Mouse (Mus musculus): ENCODE measurements around the gene Gatb. TPM values are rescaled to one million over a fixed set of nuclear protein-coding genes. Genes with fewer than 3 reads are reported as not detected.
A peak's percentile ranks its signal among the peaks of the same experiment; 100 is the strongest.
"Not testable (repeated sequence)": the region's sequence is repeated elsewhere in the genome, so short reads cannot be mapped to it uniquely, and the experiment has no call there.

The Gatb gene
- polyA plus RNA-seq, 1 experiment from 2014 or later, result 21.5 TPM

DNA sequence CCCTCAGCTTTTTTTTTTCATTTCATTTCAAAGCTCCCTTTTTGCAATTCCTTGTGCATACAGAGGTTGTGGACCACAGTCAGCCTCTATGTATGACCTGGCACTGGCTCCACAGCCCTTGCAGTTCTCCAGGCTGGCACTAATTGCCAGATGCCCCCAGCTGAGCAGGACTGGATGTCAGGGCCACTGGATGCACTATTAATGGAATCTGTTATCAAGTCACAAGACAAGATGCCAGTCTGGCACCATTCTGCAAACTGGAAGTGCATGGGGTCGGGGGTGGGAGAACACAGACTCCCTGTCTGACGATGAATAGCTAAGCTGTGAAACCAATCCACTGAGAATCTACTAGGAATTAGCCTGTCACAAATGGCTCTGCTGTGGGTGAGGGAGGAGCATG is 22.6 kb upstream of the Gatb start:
- Histone ChIP-seq H3K27me3 (replicated peaks; ENCODE audit: control insufficient read depth, insufficient read depth, low read length) (no peaks in the 10 kb centered on the region), H3K4me3 (ENCODE audit: low read depth, low read length) (no peak overlapping the region), H3K27ac (ENCODE audit: low read depth, low read length) (no peak overlapping the region), H3K36me3 (ENCODE audit: control insufficient read depth, insufficient read depth, low read length) (no peaks in the 10 kb centered on the region), H3K9me3 (replicated peaks; ENCODE audit: control insufficient read depth, low read length) (no peaks in the 10 kb centered on the region), H3K4me2 (ENCODE audit: low read length) (no peak overlapping the region), H3K4me1 (ENCODE audit: control insufficient read depth, insufficient read depth, low read length) (no peaks in the 10 kb centered on the region), H3K9ac (ENCODE audit: low read length) (no peak overlapping the region)
- ATAC-seq (no peak), DNase-seq (ENCODE audit: low spot score) (no peak)
- 40% methylated on average over 2 of the region's 2 CpGs for WGBS

DNA sequence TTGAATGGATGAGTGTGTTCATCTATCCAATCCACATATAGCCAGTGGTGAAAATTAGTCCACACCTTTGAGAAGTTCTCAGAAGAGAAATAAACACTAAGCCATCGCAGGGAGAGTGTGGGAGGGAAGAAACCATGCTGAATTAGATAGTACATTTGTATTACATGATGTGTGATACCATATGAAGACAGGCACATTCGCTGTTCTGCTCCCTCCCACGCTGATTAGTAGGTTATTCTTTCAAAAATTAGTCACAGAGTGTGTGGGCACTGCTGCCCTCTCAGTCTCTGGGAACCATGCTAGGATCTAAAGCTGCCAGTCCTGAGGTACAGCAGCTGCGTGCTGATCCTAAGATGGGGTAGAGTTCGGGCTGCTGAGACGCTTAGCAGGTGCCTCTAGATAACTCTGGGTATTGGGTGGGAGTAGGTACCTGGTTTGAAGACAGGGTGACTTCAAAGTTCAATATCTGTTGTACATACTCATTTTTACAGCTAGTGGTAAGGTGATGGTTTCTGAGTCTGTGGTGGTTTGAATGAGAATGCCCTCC is 20.1 kb upstream of the Gatb start:
- no peaks in the 10 kb centered on the region for H3K27me3 ChIP-seq (replicated peaks; ENCODE audit: control insufficient read depth, insufficient read depth, low read length)
- no peak overlapping the region for H3K27ac ChIP-seq (ENCODE audit: low read depth, low read length)
- H3K4me2 ChIP-seq (ENCODE audit: low read length), result no peak overlapping the region
- ATAC-seq (no peak), DNase-seq (ENCODE audit: low spot score) (no peak)
- H3K4me1 ChIP-seq (ENCODE audit: control insufficient read depth, insufficient read depth, low read length), result no peaks in the 10 kb centered on the region
- H3K4me3 ChIP-seq (ENCODE audit: low read depth, low read length), result no peak overlapping the region
- H3K36me3 ChIP-seq (ENCODE audit: control insufficient read depth, insufficient read depth, low read length), result no peaks in the 10 kb centered on the region
- WGBS, result 91% methylated on average over 6 of the region's 6 CpGs
- no peaks in the 10 kb centered on the region for H3K9me3 ChIP-seq (replicated peaks; ENCODE audit: control insufficient read depth, low read length)
- no peak overlapping the region for H3K9ac ChIP-seq (ENCODE audit: low read length)

DNA sequence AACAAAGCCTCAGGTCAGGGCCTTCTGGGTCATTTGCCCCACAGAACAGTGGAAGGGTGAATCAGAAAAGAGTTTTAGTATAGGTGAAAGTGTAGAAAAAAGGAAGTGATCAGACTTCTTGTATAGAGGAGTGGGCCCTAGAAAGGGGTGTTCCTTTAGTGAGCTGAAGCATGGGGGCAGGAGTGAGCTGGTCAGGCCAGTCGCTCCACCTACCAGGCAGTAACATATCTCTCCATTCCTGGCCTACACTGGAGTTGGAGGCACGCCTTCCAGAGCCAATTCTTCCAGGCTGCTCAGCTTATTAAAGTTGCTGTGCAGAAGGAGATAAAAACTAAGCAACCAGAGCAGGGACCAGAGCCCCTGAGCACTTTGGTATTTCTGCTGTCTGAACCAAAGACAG is 9.3 kb upstream of the Gatb start:
- Histone ChIP-seq H3K4me3 (ENCODE audit: low read depth, low read length) (no peak overlapping the region), H3K27ac (ENCODE audit: low read depth, low read length) (no peak overlapping the region), H3K9me3 (replicated peaks; ENCODE audit: control insufficient read depth, low read length) (no peaks in the 10 kb centered on the region), H3K36me3 (ENCODE audit: control insufficient read depth, insufficient read depth, low read length) (no peaks in the 10 kb centered on the region), H3K4me2 (ENCODE audit: low read length) (no peak overlapping the region), H3K9ac (ENCODE audit: low read length) (no peak overlapping the region), H3K27me3 (replicated peaks; ENCODE audit: control insufficient read depth, insufficient read depth, low read length) (no peaks in the 10 kb centered on the region), H3K4me1 (ENCODE audit: control insufficient read depth, insufficient read depth, low read length) (no peaks in the 10 kb centered on the region)
- DNase-seq (ENCODE audit: low spot score), result no peak
- no peak for ATAC-seq
- 49% methylated on average over 2 of the region's 2 CpGs for WGBS

DNA sequence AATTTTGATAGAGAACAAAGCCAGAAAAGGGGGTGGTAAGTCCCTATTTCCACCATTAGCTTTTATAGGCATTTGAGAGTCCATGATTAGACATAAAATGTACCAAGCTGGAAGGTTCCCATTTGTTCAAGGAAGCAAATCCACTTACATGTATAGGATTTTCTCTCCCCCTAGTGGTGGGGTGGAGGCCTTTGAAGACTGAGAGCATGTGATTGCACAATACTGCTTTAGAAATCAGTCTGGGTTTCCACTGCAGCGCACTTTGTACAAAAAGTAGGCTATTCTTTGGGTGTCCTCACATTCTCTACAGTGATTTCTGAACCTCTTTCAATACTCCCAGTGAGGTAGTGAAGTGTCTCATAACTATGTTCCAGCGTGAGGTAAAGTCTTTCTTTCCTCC is 2.6 kb upstream of the Gatb start:
- DNase-seq (ENCODE audit: low spot score) (peak; percentile 87), ATAC-seq (no peak)
- no peak overlapping the region for H3K4me3 ChIP-seq (ENCODE audit: low read depth, low read length)
- 51% methylated on average over 2 of the region's 2 CpGs for WGBS
- no peaks in the 10 kb centered on the region for H3K27me3 ChIP-seq (replicated peaks; ENCODE audit: control insufficient read depth, insufficient read depth, low read length)
- no peaks in the 10 kb centered on the region for H3K9me3 ChIP-seq (replicated peaks; ENCODE audit: control insufficient read depth, low read length)
- no peak overlapping the region for H3K27ac ChIP-seq (ENCODE audit: low read depth, low read length)
- H3K4me1 ChIP-seq (ENCODE audit: control insufficient read depth, insufficient read depth, low read length), result peaks cover 2% of the 10 kb centered on the region; the same call in 1 of the 2 replicates
- no peak overlapping the region for H3K4me2 ChIP-seq (ENCODE audit: low read length)
- no peak overlapping the region for H3K9ac ChIP-seq (ENCODE audit: low read length)
- H3K36me3 ChIP-seq (ENCODE audit: control insufficient read depth, insufficient read depth, low read length), result no peaks in the 10 kb centered on the region

DNA sequence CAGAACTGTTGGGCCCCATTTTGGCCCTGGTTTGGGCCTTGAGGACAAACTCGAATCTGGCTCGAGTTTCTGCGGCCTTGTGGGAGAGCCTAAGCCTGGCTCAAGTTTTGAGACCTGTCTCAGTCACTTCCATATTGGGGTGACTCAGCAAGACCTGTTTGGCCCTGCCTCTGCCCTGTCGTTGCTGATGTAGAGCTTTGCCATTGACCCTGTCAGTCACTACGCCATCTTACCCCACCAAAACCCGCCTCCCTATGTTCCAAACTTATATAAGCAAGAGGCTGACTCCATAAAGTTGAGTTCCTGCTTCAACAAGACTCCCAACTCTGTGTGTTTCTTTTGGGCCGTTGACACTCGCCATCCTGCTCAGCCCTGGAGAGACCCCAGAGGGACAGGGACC is 1.4 kb upstream of the Gatb start:
- not testable (repeated sequence) for DNase-seq (ENCODE audit: low spot score); H3K9me3 ChIP-seq (replicated peaks; ENCODE audit: control insufficient read depth, low read length); H3K36me3 ChIP-seq (ENCODE audit: control insufficient read depth, insufficient read depth, low read length); H3K27ac ChIP-seq (ENCODE audit: low read depth, low read length); H3K4me2 ChIP-seq (ENCODE audit: low read length); ATAC-seq; H3K9ac ChIP-seq (ENCODE audit: low read length); H3K27me3 ChIP-seq (replicated peaks; ENCODE audit: control insufficient read depth, insufficient read depth, low read length); H3K4me1 ChIP-seq (ENCODE audit: control insufficient read depth, insufficient read depth, low read length); H3K4me3 ChIP-seq (ENCODE audit: low read depth, low read length)
- 90% methylated on average over 8 of the region's 8 CpGs for WGBS

DNA sequence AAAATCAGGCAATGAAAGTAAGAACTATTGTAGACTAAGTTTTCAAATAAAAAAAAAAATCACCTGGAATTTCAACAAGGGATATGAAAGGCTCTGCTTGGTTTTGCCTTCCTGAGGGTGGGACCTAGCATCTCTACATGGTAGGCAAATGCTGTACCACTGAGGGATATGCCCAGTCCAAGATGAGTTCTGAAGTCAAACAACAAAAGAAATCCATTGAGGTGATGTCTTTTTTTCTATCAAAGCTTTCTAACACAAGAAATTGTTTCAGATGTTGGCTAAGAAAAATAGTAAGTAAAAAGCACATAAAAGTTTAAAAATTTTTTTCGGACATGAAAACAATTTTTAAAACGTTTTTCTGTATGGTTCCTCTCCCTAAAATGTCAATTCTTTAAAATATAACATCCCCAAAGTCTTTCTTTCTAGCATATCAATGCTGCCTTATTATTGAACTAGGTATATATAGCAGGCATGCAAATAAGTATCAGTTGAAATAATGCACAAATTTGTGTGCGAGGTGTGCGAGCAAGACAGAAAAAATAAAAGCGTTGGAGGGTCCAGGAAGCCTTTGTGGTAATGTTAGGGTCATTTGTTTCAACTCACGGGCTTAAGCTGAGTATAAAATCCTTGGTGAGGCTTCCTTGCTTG is 579 bp upstream of the Gatb start:
- peak overlapping the region; percentile 79 for H3K4me2 ChIP-seq (ENCODE audit: low read length)
- no peaks in the 10 kb centered on the region for H3K27me3 ChIP-seq (replicated peaks; ENCODE audit: control insufficient read depth, insufficient read depth, low read length)
- H3K4me1 ChIP-seq (ENCODE audit: control insufficient read depth, insufficient read depth, low read length), result peaks cover 2% of the 10 kb centered on the region; the same call in 1 of the 2 replicates
- ATAC-seq (no peak), DNase-seq (ENCODE audit: low spot score) (no peak)
- WGBS, result 24% methylated on average over 6 of the region's 6 CpGs
- H3K36me3 ChIP-seq (ENCODE audit: control insufficient read depth, insufficient read depth, low read length), result no peaks in the 10 kb centered on the region
- no peak overlapping the region for H3K9ac ChIP-seq (ENCODE audit: low read length)
- H3K27ac ChIP-seq (ENCODE audit: low read depth, low read length), result no peak overlapping the region
- no peaks in the 10 kb centered on the region for H3K9me3 ChIP-seq (replicated peaks; ENCODE audit: control insufficient read depth, low read length)
- H3K4me3 ChIP-seq (ENCODE audit: low read depth, low read length), result peak overlapping the region; percentile 72

DNA sequence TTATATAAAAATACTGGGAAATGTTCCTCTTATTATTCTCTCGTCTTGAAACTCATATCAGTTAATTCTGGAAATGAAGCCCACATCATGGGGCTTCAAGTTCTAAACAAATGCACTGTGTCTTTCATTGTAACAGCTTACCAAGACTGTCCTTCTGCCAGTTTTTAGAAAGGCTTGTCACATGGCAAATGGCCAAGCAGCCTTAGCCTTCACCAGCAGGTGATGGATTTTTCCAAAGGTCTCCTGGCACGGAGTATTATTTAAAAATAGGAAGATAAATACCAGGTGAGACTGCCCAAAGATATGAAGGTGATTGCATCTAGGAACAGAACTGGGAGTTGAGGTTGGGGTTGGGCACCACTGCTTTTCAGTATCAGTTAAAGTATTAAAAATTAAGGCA is 8.8 kb downstream of the Gatb start:
- Histone ChIP-seq H3K27me3 (replicated peaks; ENCODE audit: control insufficient read depth, insufficient read depth, low read length) (no peaks in the 10 kb centered on the region), H3K4me1 (ENCODE audit: control insufficient read depth, insufficient read depth, low read length) (no peaks in the 10 kb centered on the region), H3K9me3 (replicated peaks; ENCODE audit: control insufficient read depth, low read length) (no peaks in the 10 kb centered on the region), H3K4me2 (ENCODE audit: low read length) (no peak overlapping the region), H3K4me3 (ENCODE audit: low read depth, low read length) (no peak overlapping the region), H3K36me3 (ENCODE audit: control insufficient read depth, insufficient read depth, low read length) (no peaks in the 10 kb centered on the region), H3K9ac (ENCODE audit: low read length) (no peak overlapping the region), H3K27ac (ENCODE audit: low read depth, low read length) (no peak overlapping the region)
- WGBS, result 83% methylated on average over 2 of the region's 2 CpGs
- no peak for DNase-seq (ENCODE audit: low spot score)
- ATAC-seq, result no peak

DNA sequence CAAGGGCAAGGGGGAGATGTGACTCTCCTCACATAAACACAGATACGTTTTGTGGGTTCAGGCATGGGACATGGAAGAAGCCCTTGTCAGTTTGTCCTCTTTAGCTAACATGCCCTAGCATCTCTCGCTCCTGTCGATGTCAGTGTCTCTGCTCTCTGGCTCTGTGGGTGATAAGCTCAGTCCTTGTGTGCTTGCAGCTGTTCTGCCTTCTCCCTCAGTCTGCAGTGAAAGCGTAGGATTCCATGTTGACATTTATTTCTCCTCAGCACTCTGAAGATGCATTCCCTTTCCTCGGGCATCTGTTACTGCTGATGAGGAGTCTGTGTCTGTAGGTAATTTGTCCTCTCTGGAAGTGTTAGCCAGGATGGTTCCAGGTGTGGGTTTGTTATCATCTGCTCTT is 9.3 kb downstream of the Gatb start:
- Histone ChIP-seq H3K27ac (ENCODE audit: low read depth, low read length) (no peak overlapping the region), H3K4me2 (ENCODE audit: low read length) (no peak overlapping the region), H3K36me3 (ENCODE audit: control insufficient read depth, insufficient read depth, low read length) (no peaks in the 10 kb centered on the region), H3K9ac (ENCODE audit: low read length) (no peak overlapping the region), H3K4me3 (ENCODE audit: low read depth, low read length) (no peak overlapping the region), H3K27me3 (replicated peaks; ENCODE audit: control insufficient read depth, insufficient read depth, low read length) (no peaks in the 10 kb centered on the region), H3K4me1 (ENCODE audit: control insufficient read depth, insufficient read depth, low read length) (no peaks in the 10 kb centered on the region), H3K9me3 (replicated peaks; ENCODE audit: control insufficient read depth, low read length) (no peaks in the 10 kb centered on the region)
- ATAC-seq, result no peak
- DNase-seq (ENCODE audit: low spot score), result no peak
- WGBS, result 90% methylated on average over 5 of the region's 5 CpGs

DNA sequence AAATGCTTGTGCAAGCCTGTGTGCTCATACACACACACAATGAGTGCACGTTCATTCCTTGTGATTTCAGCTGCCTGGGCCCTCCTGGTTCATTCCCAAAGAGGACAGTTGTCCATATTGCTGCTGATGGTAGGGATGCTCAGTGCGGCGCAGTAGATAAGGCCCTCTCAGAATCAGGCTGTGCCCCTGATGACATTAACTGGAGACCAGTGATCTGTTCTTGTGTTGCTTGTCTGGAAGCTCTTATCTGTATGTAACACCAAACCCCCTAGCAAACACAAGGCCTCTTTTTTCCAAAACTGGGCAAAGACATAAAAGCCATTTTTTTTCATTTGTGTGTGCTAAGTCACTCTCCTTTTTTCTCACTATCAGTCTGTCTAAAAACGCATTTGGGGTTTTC is 11.0 kb downstream of the Gatb start:
- ATAC-seq (no peak), DNase-seq (ENCODE audit: low spot score) (no peak)
- Histone ChIP-seq H3K27me3 (replicated peaks; ENCODE audit: control insufficient read depth, insufficient read depth, low read length) (no peaks in the 10 kb centered on the region), H3K4me3 (ENCODE audit: low read depth, low read length) (no peak overlapping the region), H3K36me3 (ENCODE audit: control insufficient read depth, insufficient read depth, low read length) (no peaks in the 10 kb centered on the region), H3K27ac (ENCODE audit: low read depth, low read length) (no peak overlapping the region), H3K4me1 (ENCODE audit: control insufficient read depth, insufficient read depth, low read length) (no peaks in the 10 kb centered on the region), H3K4me2 (ENCODE audit: low read length) (no peak overlapping the region), H3K9me3 (replicated peaks; ENCODE audit: control insufficient read depth, low read length) (no peaks in the 10 kb centered on the region), H3K9ac (ENCODE audit: low read length) (no peak overlapping the region)
- WGBS, result 87% methylated on average over 4 of the region's 4 CpGs
